Mouse (Mus musculus) R1 (cell line): Measurements from ENCODE around the gene Lag3.

Source experiments
- DNase-seq: peaks from one replicate; pipeline ENCODE4 v3.0.0-alpha.2; 2018; ENCODE audit warnings: low read depth, low spot score

Lag3 gene

DNA sequence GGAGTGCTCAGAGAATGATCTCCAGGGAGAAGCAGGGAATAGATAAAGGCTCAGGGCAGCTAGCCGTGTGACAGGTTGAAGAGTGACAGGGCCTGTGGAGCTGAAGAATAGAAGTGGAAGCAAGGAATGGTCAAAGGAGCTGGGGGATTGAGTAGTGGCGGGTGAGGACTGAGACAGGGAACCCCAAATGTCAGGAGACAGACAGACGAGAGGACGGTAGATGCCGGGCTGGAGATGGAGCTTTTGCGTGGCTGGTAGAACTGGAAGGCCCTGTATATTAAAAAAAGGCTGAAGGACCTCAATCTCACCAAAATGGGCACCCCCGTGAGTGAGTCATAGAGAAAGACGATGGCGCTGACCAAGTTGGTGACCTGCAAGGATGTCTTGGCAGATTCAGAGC lies 51.0 kb downstream of the Lag3 start:
- no peak for DNase-seq

DNA sequence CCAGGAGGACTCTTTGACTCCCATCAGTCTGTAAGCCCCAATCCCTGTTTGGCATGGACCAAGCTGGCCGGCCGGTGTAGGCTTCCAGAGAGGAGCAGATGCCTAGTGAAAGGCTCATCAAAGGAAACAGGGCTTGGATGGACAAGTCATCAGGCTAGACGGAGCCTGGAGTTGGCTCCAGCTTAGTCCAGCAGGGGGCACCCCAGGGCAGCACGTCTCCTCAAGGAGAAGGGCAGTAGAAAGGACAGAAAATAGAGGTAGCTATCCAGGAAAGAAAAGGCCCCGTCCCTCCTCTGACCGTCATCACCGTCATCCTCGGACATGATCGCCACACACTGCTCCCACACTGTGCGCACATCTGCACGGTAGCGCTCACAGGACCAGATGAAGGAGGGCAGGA lies 51.8 kb downstream of the Lag3 start:
- peak; percentile 75 for DNase-seq

- DNase-seq: no peak
Observed at GRCm38 (mm10) chr6:124858561-124859318, 52.8 kb downstream of the Lag3 start.

DNA sequence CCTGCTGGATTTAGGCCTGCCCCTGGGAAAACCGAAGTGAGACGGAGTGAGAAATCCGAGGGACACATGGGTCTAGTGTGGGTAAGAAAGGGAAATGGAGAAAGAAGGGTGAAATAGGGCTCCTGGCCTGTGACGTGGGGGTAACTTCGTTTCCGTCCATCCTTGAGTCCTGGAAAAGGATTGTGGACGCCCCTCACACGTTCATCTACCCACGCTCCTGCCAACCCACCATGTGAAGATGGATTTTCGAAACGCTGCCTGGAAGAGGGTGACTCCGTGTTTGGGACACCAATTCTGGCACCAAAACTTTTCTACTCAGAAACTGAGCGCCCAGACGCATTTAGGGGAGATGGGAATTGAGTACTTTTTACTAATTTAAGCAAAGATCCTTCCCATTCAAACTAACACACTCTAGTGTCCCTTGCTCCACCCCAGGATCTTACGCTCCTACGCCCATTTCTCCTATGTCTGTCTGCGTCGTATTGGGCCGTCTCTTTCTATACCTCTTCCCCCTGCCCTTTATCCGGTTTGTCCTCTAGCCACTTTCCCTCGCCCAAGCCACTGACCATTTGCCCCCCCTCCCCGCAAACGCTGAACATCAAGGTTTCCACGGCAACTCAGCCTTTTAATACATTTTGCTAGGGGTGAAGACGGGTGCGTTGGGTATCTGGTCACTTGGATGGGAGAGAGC lies 53.5 kb downstream of the Lag3 start:
- DNase-seq: no peak

DNA sequence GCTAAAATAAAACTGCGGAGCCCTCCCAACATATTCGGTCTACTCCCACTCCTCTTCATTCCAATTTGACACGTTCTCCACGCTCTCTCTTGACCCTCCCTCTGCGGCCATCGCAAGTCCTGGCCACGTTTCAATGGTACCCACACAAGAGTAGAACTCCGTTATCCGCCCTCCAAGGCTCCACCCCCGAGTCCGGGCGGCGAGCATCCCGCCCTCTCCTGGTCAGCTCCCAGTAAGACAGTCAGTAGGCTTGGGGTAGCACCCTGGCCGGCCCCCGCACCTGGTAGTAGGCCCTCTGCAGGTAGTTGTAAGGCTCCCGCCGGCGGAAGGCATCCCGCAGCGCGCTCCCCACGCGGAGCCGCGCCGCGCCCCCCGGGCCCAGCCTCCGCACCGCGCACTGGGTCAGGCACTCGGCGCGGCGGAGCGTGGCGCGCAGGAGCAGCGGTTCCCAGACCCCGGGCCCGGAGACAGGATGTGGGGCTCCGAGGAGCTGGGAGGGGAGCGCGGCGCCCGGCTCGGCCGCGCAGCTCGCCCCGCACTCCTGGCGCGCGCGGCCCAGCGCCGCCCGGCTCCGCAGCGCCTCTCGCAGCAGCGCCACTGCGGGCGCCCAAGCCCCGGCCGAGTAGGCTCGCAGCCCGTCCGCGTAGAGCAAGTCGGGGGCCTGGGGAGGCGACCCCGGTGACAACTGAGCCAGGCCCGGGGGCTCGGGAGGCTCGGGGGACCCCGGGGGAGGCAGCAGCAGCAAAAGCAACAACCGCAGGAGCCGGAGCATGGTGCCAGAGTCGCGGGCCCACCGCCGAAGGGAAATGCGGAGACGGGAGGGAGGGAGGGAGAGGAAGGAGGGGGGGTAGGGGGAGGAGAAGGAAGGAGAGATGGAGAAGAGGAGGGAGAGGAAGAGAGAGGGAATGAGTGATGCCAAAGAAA lies 54.3 kb downstream of the Lag3 start, which contains the start of gene P3h3:
Gene P3h3 (minus strand): TSS at position 837 of the 924 bp plus-strand sequence.
- peak; percentile 94 for DNase-seq

DNA sequence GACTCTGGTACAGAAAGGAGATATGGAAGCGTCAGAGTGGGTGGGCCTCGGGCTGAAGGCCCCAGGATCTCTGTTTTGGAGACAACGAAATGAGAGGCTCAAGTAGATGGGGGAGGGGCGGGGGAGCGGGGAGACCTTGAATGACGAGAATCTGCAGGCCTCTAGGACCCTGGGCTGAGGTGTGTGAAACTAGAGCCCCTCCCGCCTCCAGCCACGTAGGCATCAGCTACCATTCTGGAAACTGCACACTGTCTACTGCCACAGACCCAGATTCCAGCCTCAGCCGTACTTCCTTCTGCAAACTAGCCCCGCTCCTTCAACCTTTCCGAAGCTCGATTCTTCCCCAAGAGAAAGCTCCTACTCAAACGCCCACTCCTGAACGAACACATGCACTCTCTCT lies 55.2 kb downstream of the Lag3 start:
- DNase-seq: no peak

DNA sequence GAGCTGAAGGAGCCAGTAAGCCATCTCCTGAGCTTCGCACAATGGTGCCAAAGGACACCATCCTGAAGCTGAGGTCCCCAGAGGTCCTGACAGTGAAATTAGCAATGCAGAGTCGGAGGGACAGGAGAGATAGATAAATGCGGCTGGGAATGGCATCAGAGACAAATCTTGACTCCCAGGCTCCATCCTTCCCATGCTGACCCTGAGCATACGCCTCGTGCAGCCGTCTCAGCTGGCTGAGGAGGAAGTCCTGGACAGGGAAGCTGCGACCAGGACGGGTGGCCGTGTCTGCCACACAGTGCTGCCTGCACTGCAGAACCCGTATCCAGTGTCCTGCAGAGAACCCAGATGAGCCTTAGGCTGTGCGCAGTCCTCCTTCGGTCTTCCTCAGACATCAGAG lies 56.9 kb downstream of the Lag3 start:
- no peak for DNase-seq
